Mouse (Mus musculus): ENCODE measurements around the gene Tvp23b.

- TF ChIP-seq EP300 (IDR thresholded peaks at IDR 0.05), result no peak
- TF ChIP-seq CTCF (IDR thresholded peaks at IDR 0.05), result peak; percentile 94
Observed at GRCm38 (mm10) chr11:62901699-62902323, 22.6 kb downstream of the Tvp23b start.

Measured in lung, postnatal 0 days (tissue).